Mouse (Mus musculus) neural tube, embryonic 11.5 days (tissue): ENCODE measurements at regions not wholly inside any gene's neighbourhood (a gene's known extent, or its start where the extent isn't known, plus 50 kb on each side); places are given as distances from the start of the nearest gene placed in this dataset. TPM values are rescaled to one million over a fixed set of nuclear protein-coding genes. Genes with fewer than 3 reads are reported as not detected.

Source experiments
- ATAC-seq: fragments of 200-750 bp; cut with Nextera tagmentation; 2 replicates; pipeline ENCODE4 v1.8.0; 2017; ENCODE audit warnings: moderate number of reproducible peaks, mild to moderate bottlenecking, moderate TSS enrichment, moderate library complexity; ENCODE audit not compliant: insufficient read depth, low FRiP score, low TSS enrichment
- DNase-seq: peaks from one replicate; pipeline ENCODE4 v3.0.0-alpha.2; 2015; ENCODE audit warnings: low spot score
- H3K27ac ChIP-seq: fragments of 300-500 bp; sonication (generic); 2 replicates; pipeline ENCODE4 v1.5.1; 2014; ENCODE audit warnings: low read depth, mild to moderate bottlenecking, low read length
- H3K27me3 ChIP-seq: fragments of 300-500 bp; sonication (generic); 2 replicates; pipeline ENCODE4 v1.6.1; 2014; ENCODE audit warnings: mild to moderate bottlenecking, low read length, mixed read lengths; ENCODE audit not compliant: control insufficient read depth, insufficient read depth
- H3K36me3 ChIP-seq: fragments of 300-500 bp; sonication (generic); 2 replicates; pipeline ENCODE4 v1.6.1; 2014; ENCODE audit warnings: mild to moderate bottlenecking, low read length, moderate library complexity, mixed read lengths; ENCODE audit not compliant: control insufficient read depth, insufficient read depth
- H3K4me1 ChIP-seq: fragments of 300-500 bp; sonication (generic); 2 replicates; pipeline ENCODE4 v1.6.1; 2014; ENCODE audit warnings: low read length, mixed read lengths; ENCODE audit not compliant: control insufficient read depth, insufficient read depth
- H3K4me2 ChIP-seq: fragments of 300-500 bp; sonication (generic); 2 replicates; pipeline ENCODE4 v1.6.1; 2014; ENCODE audit warnings: low read depth, mild to moderate bottlenecking, moderate library complexity
- H3K4me3 ChIP-seq: fragments of 300-500 bp; sonication (generic); 2 replicates; pipeline ENCODE4 v1.5.1; 2014; ENCODE audit warnings: low read depth, low read length
- H3K9ac ChIP-seq: fragments of 300-500 bp; sonication (generic); 2 replicates; pipeline ENCODE4 v1.6.1; 2014; ENCODE audit warnings: mild to moderate bottlenecking, low read length
- H3K9me3 ChIP-seq: fragments of 300-500 bp; sonication (generic); 2 replicates; pipeline ENCODE4 v1.6.1; 2016; ENCODE audit warnings: low read length; ENCODE audit not compliant: control insufficient read depth
- WGBS: fragments of 180-500 bp; shearing (Covaris S2); extraction: QIAGEN DNeasy Blood & Tissue Kit; methylation state at CpG from one replicate; pipeline ENCODE4 v1.1.7; 2014; 5-methylcytosine and 5-hydroxymethylcytosine counted together
- microRNA-seq: library from miRNA; unstranded; fragments of <30 nt; microRNA quantifications from one replicate; pipeline ENCODE4, GENCODE M21; 2016

DNA sequence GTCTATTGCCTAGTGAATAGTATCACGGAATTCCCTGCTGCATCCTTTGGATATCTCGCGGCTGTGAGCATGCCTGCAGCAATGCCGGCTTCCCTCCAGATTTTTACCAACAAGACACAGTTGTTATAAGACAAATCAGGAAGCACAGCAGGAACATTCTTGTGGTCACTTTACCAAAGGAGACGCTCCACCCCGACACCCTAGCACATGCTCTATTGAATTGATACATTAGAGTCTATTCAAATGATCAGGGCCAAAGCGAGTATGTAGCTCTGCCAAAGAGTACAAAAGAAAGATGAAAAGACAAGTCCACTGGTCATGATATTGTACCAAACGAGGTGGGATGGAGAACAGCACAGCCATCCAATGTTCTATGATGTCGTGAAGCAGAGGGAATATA lies 376.1 kb upstream of the Fat1 start:
- Histone ChIP-seq H3K9ac (no peak overlapping the region), H3K9me3 (no peaks in the 10 kb centered on the region), H3K4me1 (no peaks in the 10 kb centered on the region), H3K4me3 (no peak overlapping the region), H3K27me3 (no peaks in the 10 kb centered on the region), H3K36me3 (no peaks in the 10 kb centered on the region), H3K27ac (no peak overlapping the region), H3K4me2 (no peak overlapping the region)
- no peak for DNase-seq
- WGBS = 86% methylated on average over 9 of the region's 9 CpGs
- no peak for ATAC-seq

DNA sequence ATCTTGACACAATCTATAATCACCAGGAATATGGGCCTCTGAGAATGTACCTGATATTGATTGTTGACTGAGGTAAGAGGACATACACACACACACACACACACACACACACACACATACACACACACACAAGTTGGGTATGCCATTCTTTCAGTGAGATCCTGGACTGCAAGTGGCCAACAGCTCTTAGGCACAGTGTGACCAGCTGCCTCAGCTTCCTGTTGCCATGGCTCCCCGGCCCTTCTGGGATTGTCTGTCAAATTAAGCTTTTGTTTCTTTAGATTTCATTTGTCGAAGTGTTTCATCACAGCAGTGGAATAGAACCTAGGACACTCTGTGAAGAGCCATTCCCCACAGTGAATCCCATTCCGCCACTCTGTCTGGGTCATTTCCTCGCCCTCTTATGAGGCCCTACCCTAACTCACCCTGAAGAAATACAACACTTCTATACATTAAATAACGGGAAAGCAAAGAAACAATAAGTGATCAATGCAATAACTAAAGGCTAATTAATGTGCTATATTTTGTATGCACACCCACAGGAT lies 358.9 kb upstream of the Fat1 start:
- H3K27me3 ChIP-seq = no peaks in the 10 kb centered on the region
- 52% methylated on average over 5 of the region's 5 CpGs for WGBS
- H3K36me3 ChIP-seq = no peaks in the 10 kb centered on the region
- H3K9ac ChIP-seq = no peak overlapping the region
- H3K4me3 ChIP-seq = no peak overlapping the region
- H3K4me1 ChIP-seq = no peaks in the 10 kb centered on the region
- no peak overlapping the region for H3K27ac ChIP-seq
- ATAC-seq (peak; percentile 48; the same call in 1 of the 2 replicates), DNase-seq (no peak)
- H3K9me3 ChIP-seq = no peaks in the 10 kb centered on the region
- no peak overlapping the region for H3K4me2 ChIP-seq

GRCm38 (mm10) chr8:44576993-44577392 lies 358.3 kb upstream of the Fat1 start:
- WGBS = 39% methylated on average over 5 of the region's 5 CpGs

More at GRCm38 (mm10) chr8:44576993-44577392, 358.3 kb upstream of the Fat1 start:
- Histone ChIP-seq H3K4me2 (no peak overlapping the region), H3K27ac (no peak overlapping the region), H3K27me3 (no peaks in the 10 kb centered on the region), H3K4me3 (no peak overlapping the region), H3K9me3 (no peaks in the 10 kb centered on the region), H3K36me3 (no peaks in the 10 kb centered on the region), H3K4me1 (no peaks in the 10 kb centered on the region), H3K9ac (no peak overlapping the region)
- DNase-seq (peak; percentile 14), ATAC-seq (0 out of 2 replicates have a peak, but pooled peaks have one; percentile 46)

Small RNA genes in the stretch of these regions (microRNA-seq; reads per million reads assigned to microRNA genes)
- not detected for gene Gm26241
